Mouse (Mus musculus): Measurements from ENCODE around the gene Slc22a14.

Slc22a14 gene

GRCm38 (mm10) chr9:119361416-119361815, 3.9 kb downstream of the Slc22a14 start:
- in situ Hi-C loops (cut with MboI; ENCODE audit: unreplicated experiment in 2 of 2), result loop anchor here (5.0 to 10.0 kb wide), 2 partner anchors 66 to 207 kb away; partner anchors contain the start of genes Acaa1b (in 1 of the 2) and Gm47289 (in 1 of the 2)

GRCm38 (mm10) chr9:119358058-119358429, 7.3 kb downstream of the Slc22a14 start:
- in situ Hi-C loops (cut with MboI; ENCODE audit: unreplicated experiment in 2 of 2), result loop anchor here (5.0 to 10.0 kb wide), 5 partner anchors 44 to 537 kb away; partner anchors contain the start of genes Acvr2b (in 1 of the 2), Dlec1 (in 1 of the 2) and Wdr48 (in 1 of the 2)

- in situ Hi-C loops (cut with MboI; ENCODE audit: unreplicated experiment in 2 of 2), result loop anchor here (5.0 to 10.0 kb wide), 5 partner anchors 45 to 537 kb away; partner anchors contain the start of genes Acvr2b (in 1 of the 2), Dlec1 (in 1 of the 2) and Wdr48 (in 1 of the 2)
These were observed 7.9 kb downstream of the Slc22a14 start, which contains the start of gene Xylb for GRCm38 (mm10) chr9:119357331-119358057. Xylb (plus strand) TSS chr9:119357381.

- in situ Hi-C loops (cut with MboI; ENCODE audit: unreplicated experiment in 2 of 2), result loop anchor here (5.0 to 10.0 kb wide), 5 partner anchors 46 to 539 kb away; partner anchors contain the start of genes Acvr2b (in 1 of the 2), Dlec1 (in 1 of the 2) and Wdr48 (in 1 of the 2)
These were observed 9.4 kb downstream of the Slc22a14 start for GRCm38 (mm10) chr9:119355943-119356342.

- in situ Hi-C loops (cut with MboI; ENCODE audit: unreplicated experiment in 2 of 2), result loop anchor here (5.0 to 10.0 kb wide), 5 partner anchors 247 to 541 kb away; partner anchors contain the start of genes Dlec1 (in 1 of the 2) and Wdr48 (in 1 of the 2)
These were observed 11.4 kb downstream of the Slc22a14 start for GRCm38 (mm10) chr9:119353926-119354325.

- in situ Hi-C loops (cut with MboI; ENCODE audit: unreplicated experiment in 2 of 2), result loop anchor here (5.0 to 10.0 kb wide), 5 partner anchors 245 to 543 kb away; partner anchors contain the start of genes Dlec1 (in 1 of the 2) and Wdr48 (in 1 of the 2)
These were observed 13.3 kb downstream of the Slc22a14 start for GRCm38 (mm10) chr9:119352060-119352459.

GRCm38 (mm10) chr9:119350947-119351705, 14.2 kb downstream of the Slc22a14 start:
- in situ Hi-C loops (cut with MboI; ENCODE audit: unreplicated experiment in 2 of 2), result loop anchor here (5.0 to 10.0 kb wide), 5 partner anchors 244 to 544 kb away; partner anchors contain the start of genes Dlec1 (in 1 of the 2) and Wdr48 (in 1 of the 2)

- in situ Hi-C loops (cut with MboI; ENCODE audit: unreplicated experiment in 2 of 2), result loop anchor here (5.0 to 10.0 kb wide), 5 partner anchors 243 to 544 kb away; partner anchors contain the start of genes Dlec1 (in 1 of the 2) and Wdr48 (in 1 of the 2)
These were observed 14.8 kb downstream of the Slc22a14 start for GRCm38 (mm10) chr9:119350531-119350930.

GRCm38 (mm10) chr9:119346376-119346775, 19.0 kb downstream of the Slc22a14 start:
- in situ Hi-C loops (cut with MboI; ENCODE audit: unreplicated experiment in 2 of 2), result loop anchor here in 1 of 2 experiments (25.0 kb wide), 1 partner anchor 634 kb away; no protein-coding TSS in a partner anchor

- in situ Hi-C loops (cut with MboI; ENCODE audit: unreplicated experiment in 2 of 2), result loop anchor here in 1 of 2 experiments (25.0 kb wide), 1 partner anchor 630 kb away; no protein-coding TSS in a partner anchor
These were observed 22.6 kb downstream of the Slc22a14 start for GRCm38 (mm10) chr9:119342728-119343127.

GRCm38 (mm10) chr9:119340909-119341816, 24.2 kb downstream of the Slc22a14 start, which contains the start of gene Myd88:
Myd88 (minus strand) TSS chr9:119341411.
- in situ Hi-C loops (cut with MboI; ENCODE audit: unreplicated experiment in 2 of 2), result loop anchor here in 1 of 2 experiments (25.0 kb wide), 1 partner anchor 629 kb away; no protein-coding TSS in a partner anchor

- in situ Hi-C loops (cut with MboI; ENCODE audit: unreplicated experiment in 2 of 2), result loop anchor here in 1 of 2 experiments (25.0 kb wide), 1 partner anchor 628 kb away; no protein-coding TSS in a partner anchor
These were observed 25.2 kb downstream of the Slc22a14 start for GRCm38 (mm10) chr9:119340212-119340580.

GRCm38 (mm10) chr9:119339558-119340211, 25.7 kb downstream of the Slc22a14 start, which contains the start of gene Acaa1a:
Acaa1a (plus strand) TSS chr9:119339676.
- in situ Hi-C loops (cut with MboI; ENCODE audit: unreplicated experiment in 2 of 2), result loop anchor here in 1 of 2 experiments (25.0 kb wide), 1 partner anchor 627 kb away; no protein-coding TSS in a partner anchor

GRCm38 (mm10) chr9:119339106-119339505, 26.2 kb downstream of the Slc22a14 start:
- in situ Hi-C loops (cut with MboI; ENCODE audit: unreplicated experiment in 2 of 2), result loop anchor here in 1 of 2 experiments (25.0 kb wide), 1 partner anchor 627 kb away; no protein-coding TSS in a partner anchor

- in situ Hi-C loops (cut with MboI; ENCODE audit: unreplicated experiment in 2 of 2), result loop anchor here in 1 of 2 experiments (25.0 kb wide), 1 partner anchor 626 kb away; no protein-coding TSS in a partner anchor
These were observed 27.0 kb downstream of the Slc22a14 start for GRCm38 (mm10) chr9:119338350-119338749.

- in situ Hi-C loops (cut with MboI; ENCODE audit: unreplicated experiment in 2 of 2), result loop anchor here in 1 of 2 experiments (25.0 kb wide), 1 partner anchor 626 kb away; no protein-coding TSS in a partner anchor
These were observed 27.5 kb downstream of the Slc22a14 start for GRCm38 (mm10) chr9:119337842-119338241.

GRCm38 (mm10) chr9:119335571-119335970, 29.8 kb downstream of the Slc22a14 start:
- in situ Hi-C loops (cut with MboI; ENCODE audit: unreplicated experiment in 2 of 2), result loop anchor here in 1 of 2 experiments (25.0 kb wide), 1 partner anchor 623 kb away; no protein-coding TSS in a partner anchor

GRCm38 (mm10) chr9:119334834-119335233, 30.5 kb downstream of the Slc22a14 start:
- in situ Hi-C loops (cut with MboI; ENCODE audit: unreplicated experiment in 2 of 2), result loop anchor here in 1 of 2 experiments (25.0 kb wide), 1 partner anchor 623 kb away; no protein-coding TSS in a partner anchor
